Mouse (Mus musculus) thymus, postnatal 25 days (tissue): ENCODE measurements at regions not wholly inside any gene's neighbourhood (a gene's known extent, or its start where the extent isn't known, plus 50 kb on each side); places are given as distances from the start of the nearest gene placed in this dataset.

ENCODE experiments used
- DNase-seq: peaks from one replicate; pipeline ENCODE4 v3.0.0; 2022

GRCm38 (mm10) chr6:117279786-117280411, 111.6 kb downstream of the Cxcl12 start:
- DNase-seq, result no peak

DNA sequence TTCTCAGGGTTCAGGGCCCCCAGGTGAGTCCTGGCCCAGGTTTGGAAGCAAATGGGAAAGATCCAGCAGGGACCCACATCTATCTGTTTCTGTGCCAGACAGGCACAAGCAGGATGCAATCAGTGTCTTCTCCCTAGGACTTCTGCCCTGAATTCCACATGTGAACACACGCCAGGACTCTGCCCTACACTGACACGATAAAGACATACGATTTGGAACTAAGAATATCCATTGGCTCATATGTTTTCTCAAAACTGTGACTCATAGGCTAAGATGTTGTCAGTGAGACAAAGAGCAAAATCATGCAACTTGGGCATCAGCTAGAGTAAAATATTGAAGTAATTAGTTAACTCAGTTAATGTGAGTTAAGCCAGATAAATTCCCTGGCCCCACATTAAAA, 112.6 kb downstream of the Cxcl12 start:
- no peak for DNase-seq

DNA sequence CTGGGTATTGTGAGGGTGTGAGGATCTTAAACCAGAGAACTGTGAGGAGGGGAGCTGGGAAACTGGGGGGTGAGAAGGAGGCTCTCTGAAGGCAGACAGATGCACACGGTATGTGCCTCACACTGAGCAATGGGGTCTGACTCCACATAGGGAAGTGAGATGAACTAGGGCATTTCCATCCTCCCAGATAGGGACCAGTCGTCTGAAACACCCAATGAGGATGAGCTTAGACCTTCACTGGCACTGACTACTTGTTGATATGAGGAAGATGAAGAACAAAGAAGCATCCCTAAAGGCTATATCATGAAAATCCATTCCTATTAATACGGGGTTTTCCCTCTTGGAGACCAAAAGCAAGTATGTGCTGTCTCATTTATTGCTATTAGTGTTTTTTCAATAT, 115.3 kb downstream of the Cxcl12 start:
- no peak for DNase-seq

GRCm38 (mm10) chr6:117284376-117285106, 116.2 kb downstream of the Cxcl12 start:
- DNase-seq, result no peak

DNA sequence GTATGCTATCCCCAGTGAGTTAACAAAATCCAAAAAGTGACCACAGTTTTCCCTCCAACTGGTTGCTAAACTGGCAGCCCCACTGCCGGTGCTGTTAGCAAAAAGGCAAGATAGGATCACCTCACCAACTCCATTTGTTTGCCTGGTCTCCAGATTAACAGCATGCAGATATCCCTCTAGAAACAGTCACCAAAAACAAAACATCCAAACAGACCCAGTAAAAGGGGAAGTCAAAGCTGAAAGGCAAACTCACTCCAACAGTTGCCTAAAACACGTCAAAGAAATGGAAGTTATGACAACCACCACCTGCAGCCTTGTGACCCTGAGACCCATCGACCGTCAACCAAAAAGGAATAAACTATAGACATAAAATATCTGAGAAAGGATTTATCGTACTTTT, 119.1 kb downstream of the Cxcl12 start:
- DNase-seq, result no peak

DNA sequence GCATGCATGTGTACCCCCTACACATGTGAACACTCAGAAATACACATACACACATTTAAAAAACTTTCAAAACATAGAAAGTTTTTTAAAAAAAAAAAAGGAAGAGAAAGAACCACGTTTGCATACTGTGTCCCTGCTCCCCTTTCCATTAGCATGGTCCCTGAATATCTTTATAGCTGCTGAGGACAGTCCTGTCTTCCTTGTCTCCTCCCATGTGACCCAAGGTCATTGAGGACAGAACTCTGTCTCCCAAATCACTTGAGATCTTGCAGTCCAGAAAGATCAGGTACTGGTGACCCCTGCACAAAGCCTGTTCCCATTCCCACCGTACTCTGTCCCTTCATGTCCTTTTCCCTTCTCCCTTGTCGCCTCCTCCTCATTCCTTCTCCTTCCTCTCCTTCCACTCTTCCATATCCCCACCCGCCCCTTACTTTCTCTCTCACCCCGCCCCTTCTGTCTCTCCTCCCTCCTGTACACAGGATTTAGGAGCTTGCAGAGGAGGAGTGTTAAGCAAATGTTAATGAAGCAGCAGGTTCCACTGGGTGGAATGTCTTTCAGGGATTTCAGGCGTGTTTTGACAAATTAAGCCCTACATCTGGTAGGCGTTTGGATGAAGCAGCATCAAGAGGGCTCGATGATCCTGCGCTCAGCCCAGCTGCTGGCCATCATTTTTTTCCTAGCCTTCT, 125.6 kb downstream of the Cxcl12 start:
- no peak for DNase-seq

DNA sequence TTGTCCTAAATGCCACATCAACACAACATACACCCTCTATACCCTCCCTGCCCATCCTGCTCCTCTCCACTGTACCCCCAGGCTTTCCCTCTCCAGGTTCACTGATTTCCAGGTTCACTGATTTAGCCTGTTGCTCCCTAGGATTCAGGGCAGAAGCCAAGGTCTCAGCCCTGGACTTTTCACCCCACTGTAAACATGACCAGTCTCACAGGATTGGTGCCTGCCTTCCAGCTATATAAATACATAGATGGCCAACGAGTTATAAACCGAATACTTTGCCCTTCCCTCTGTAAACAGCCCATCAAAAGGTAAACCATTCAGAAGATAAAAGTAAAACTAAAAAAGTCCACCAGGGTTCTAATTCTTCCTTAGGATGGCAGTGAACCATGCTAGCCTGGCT, 129.6 kb downstream of the Cxcl12 start:
- no peak for DNase-seq

- DNase-seq, result no peak
Measured at GRCm38 (mm10) chr6:117299503-117300288, 131.4 kb downstream of the Cxcl12 start.

DNA sequence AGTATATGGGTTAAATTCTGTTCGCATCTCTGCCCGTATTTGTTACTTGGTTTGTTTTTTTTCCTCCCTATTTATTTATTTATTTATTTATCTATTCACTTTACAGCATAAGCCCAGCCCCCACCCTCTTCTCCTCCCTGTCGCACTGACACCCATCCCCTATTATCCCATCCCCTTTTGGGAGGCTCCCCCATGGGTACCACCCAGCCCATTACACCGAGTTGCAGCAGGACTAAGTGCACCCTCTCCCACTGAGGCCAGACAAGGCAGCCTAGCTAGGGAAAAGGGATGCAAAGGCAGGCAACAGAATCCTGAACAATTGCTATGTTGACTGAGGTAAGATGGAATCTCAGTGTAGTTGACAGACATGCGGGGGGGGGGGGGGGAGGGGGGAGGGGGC, 135.0 kb downstream of the Cxcl12 start:
- DNase-seq, result no peak

DNA sequence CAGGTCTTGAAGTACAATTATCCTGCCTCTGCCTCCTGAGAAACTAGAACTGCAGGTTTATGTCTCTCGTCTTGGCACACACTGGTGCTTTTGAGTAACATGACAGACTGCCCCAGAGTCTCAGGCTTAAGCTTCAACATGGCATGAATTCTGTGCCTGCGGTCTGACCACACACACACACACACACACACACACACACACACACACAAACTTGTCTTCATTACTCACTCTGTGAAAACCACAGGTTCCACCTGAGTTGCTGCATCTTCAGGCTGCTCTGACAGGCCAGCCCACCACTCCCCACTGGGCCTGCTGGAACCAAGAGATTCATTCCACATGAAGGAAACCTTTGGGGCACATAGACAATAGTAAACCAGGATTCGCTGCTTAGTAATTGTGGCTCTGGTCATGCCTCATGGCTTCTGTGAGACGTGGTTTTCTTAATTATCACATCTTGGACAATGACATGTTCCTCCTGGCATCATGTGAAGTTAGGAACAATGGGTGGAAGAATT, 137.5 kb downstream of the Cxcl12 start:
- DNase-seq, result no peak

GRCm38 (mm10) chr6:117308636-117309035, 140.3 kb downstream of the Cxcl12 start:
- no peak for DNase-seq

- DNase-seq, result no peak
Measured at GRCm38 (mm10) chr6:117312891-117313781, 144.8 kb downstream of the Cxcl12 start.

GRCm38 (mm10) chr6:117313944-117314566, 145.7 kb downstream of the Cxcl12 start:
- DNase-seq, result no peak

DNA sequence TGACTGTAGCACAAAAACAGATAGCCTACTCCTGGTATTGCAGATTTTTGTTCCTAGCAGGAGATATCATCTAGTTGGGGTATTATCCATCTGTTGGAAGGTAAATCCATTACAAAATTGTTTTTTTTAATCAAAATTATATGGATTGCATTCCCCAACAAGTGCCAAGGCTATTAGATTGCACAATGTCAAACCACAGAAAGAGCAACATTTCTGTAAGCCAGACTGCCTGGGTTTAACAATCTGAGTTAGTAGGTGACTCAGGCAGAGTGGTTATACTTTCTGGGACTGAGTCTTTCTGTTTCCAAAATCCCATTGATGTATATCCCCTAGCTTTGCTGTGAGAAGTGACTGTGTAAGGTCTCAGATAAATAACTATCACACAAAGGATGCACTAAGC, 155.0 kb downstream of the Cxcl12 start:
- no peak for DNase-seq

GRCm38 (mm10) chr6:117323850-117324249, 155.5 kb downstream of the Cxcl12 start:
- no peak for DNase-seq

GRCm38 (mm10) chr6:117326835-117327775, 158.8 kb downstream of the Cxcl12 start:
- no peak for DNase-seq

GRCm38 (mm10) chr6:117329164-117329939, 161.0 kb downstream of the Cxcl12 start:
- no peak for DNase-seq

DNA sequence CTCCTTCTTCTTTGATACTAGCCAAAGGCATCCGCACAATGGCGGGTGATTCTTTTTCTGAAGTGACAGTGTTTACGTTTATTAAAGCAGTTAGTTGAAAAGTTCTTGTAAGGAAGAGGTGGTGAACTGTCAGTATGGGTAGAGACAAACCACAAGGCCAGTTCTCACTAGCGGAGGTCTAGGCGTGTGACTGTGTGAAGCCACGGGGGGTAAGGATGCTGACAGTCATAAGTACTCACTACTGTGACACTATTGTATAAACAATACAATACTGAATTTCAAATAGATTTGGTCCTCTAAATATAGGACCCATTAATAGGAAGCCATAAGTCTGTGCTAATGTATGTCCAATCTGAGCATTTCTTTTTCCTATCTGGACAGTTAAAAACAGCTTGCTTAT, 161.9 kb downstream of the Cxcl12 start:
- DNase-seq, result no peak

- DNase-seq, result no peak
Measured at GRCm38 (mm10) chr6:117330726-117331360, 162.5 kb downstream of the Cxcl12 start.
